Mouse (Mus musculus): ENCODE data around the gene Atp11b.

Atp11b gene

GRCm38 (mm10) chr3:35753825-35754767, at the start of gene Atp11b:
Gene Atp11b, plus strand, starts transcription at chr3:35754106.
- DNase-seq = peak; percentile 88

GRCm38 (mm10) chr3:35704328-35704613, 49.6 kb upstream of the Atp11b start:
- no peak for DNase-seq

GRCm38 (mm10) chr3:35719531-35720205, 34.2 kb upstream of the Atp11b start:
- DNase-seq = no peak

GRCm38 (mm10) chr3:35720801-35721200, 33.1 kb upstream of the Atp11b start:
- DNase-seq = no peak

GRCm38 (mm10) chr3:35721818-35722446, 32.0 kb upstream of the Atp11b start:
- DNase-seq = no peak

- DNase-seq = no peak
These were observed 31.1 kb upstream of the Atp11b start for GRCm38 (mm10) chr3:35722811-35723210.

GRCm38 (mm10) chr3:35723586-35724322, 30.2 kb upstream of the Atp11b start:
- no peak for DNase-seq

GRCm38 (mm10) chr3:35725096-35725495, 28.8 kb upstream of the Atp11b start:
- no peak for DNase-seq

- no peak for DNase-seq
These were observed 27.0 kb upstream of the Atp11b start for GRCm38 (mm10) chr3:35726936-35727335.

GRCm38 (mm10) chr3:35729490-35729889, 24.4 kb upstream of the Atp11b start:
- DNase-seq = no peak

- no peak for DNase-seq
These were observed 21.7 kb upstream of the Atp11b start for GRCm38 (mm10) chr3:35731981-35732777.

GRCm38 (mm10) chr3:35732778-35733147, 21.1 kb upstream of the Atp11b start:
- no peak for DNase-seq

- DNase-seq = no peak
These were observed 19.4 kb upstream of the Atp11b start for GRCm38 (mm10) chr3:35734509-35734908.

GRCm38 (mm10) chr3:35738071-35738470, 15.8 kb upstream of the Atp11b start:
- no peak for DNase-seq

GRCm38 (mm10) chr3:35745010-35745409, 8.9 kb upstream of the Atp11b start:
- peak; percentile 44 for DNase-seq

GRCm38 (mm10) chr3:35746840-35747456, 7.0 kb upstream of the Atp11b start:
- no peak for DNase-seq

GRCm38 (mm10) chr3:35750286-35750685, 3.6 kb upstream of the Atp11b start:
- DNase-seq = no peak

GRCm38 (mm10) chr3:35751724-35752123, 2.2 kb upstream of the Atp11b start:
- no peak for DNase-seq

GRCm38 (mm10) chr3:35762735-35763134, 8.8 kb downstream of the Atp11b start:
- no peak for DNase-seq

- no peak for DNase-seq
These were observed 11.0 kb downstream of the Atp11b start for GRCm38 (mm10) chr3:35764637-35765617.

GRCm38 (mm10) chr3:35779748-35780147, 25.8 kb downstream of the Atp11b start:
- no peak for DNase-seq

All from kidney, adult 18-20 months (tissue).